Mouse (Mus musculus): ENCODE measurements around the gene Eif4e1b. TPM values are rescaled to one million over a fixed set of nuclear protein-coding genes. Genes with fewer than 3 reads are reported as not detected.
A peak's percentile ranks its signal among the peaks of the same experiment; 100 is the strongest.

Eif4e1b gene
- total RNA-seq, 2 experiments from 2014 or later, result not detected

DNA sequence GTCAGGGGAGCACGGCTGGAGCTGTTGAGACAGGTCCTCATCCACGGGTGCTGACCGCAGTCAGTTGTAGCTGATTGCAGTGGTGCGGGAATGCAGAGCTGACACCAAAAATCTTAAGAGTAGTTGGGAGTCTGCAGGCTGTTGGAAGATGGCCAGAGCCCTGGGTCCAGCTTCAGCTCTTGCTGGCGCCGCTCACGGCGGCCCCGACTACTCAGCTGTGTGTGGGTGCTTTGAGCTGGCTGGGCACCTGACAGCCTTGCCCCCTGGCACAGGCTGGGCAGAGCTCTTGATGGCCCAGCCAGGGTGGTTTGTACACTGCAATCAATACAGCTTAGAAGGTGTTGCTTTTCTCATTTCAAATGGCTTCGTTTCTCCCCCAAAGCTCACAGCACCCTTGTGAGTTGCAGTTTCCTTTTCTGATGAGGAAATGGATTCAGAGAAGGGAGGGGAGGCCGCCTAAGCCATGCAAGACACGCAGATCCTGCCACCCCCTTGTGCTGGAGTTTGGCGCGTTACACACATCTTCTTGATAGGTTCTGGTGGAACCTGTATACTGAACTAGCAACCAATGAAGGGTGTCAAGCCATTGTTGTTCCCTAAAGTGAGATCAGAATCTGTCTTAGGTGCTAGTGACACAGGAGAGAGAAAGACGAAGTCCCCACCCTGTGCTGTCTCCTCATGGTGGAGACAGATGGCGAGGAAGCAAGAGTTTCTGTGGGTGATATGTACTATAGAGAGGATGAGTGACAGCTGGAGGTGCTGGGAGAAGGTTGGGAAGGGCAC lies 14.3 kb downstream of the Eif4e1b start:
- DNase-seq (ENCODE audit: low spot score in 2 of 2), result no peak

DNA sequence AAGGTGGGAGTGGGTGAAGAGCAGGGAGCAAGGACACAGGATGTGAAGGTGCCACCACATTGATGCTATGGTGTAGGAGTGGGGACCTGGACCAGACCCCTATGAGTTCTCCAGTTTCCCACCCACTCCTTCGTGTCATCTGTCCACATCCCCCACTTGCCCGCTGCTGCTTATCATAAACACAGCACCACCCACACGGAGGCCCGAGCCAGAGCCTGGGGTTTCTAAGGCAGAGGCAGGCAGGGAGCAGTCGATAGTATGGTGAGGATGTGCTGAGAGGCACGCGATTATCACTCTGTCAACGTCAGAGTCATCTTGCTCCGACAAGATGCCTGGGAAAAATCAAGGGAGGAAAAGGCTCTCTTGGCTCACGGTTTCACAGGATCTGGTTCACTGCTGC lies 14.9 kb downstream of the Eif4e1b start:
- DNase-seq (ENCODE audit: low spot score in 2 of 2), result no peak

DNA sequence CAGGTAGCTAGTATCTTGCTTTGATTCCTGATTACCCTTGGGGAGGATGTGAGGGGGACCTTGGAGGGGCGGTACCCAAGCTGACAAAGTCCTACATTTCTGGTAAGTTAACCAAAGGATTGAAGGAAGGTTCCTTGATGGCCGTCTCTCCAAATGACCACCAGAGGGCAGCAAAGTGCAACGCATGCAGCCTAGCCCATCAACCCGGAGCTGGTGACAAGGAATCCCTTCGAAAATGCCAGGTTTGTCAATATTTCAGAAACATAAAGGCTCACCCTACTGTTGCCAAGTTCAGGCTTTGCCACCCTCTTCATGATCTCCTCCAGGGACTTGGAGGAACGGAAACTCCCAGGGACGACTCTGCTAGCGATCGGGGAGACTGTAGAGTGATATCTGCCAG lies 15.9 kb downstream of the Eif4e1b start:
- DNase-seq (ENCODE audit: low spot score in 2 of 2), result peak; percentile 56 to 69

DNA sequence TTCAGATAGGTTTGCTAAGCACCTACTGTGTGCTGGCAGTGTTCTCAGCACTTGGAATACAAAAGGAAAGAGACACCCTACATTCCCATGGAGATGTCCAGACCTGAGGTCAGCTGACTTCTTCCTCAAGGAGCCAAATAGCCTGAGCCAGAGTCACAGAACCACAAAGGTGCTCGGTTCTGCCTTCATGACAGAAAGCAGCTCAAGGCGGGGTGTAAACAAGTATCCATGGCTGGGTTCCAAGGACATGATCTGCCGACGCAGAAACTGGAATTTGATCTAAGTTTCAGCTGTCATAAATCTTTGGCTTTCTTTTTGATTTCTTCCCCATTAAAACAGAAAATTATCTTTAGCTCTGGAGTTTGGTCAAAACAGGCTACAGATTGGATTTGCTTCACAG lies 16.4 kb downstream of the Eif4e1b start:
- DNase-seq (ENCODE audit: low spot score in 2 of 2), result no peak

DNA sequence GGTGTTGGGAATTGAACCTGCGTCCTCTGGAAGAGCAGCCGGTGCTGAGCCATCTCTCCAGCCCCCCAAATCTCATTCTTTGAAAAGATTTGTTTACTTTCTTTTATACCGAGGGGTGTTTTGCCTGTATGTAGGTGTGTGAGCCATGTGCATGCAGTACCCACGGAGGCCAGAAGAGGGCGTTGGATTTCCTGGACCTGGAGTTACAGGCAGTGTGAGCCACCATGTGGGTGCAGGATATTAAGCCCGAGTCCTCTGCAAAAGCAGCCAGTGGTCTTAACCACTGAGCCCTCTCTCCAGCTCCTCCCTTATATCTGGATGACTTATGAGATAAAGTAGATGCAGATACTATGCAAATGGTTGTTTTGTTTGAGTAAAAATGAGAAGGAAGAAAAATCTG lies 19.2 kb downstream of the Eif4e1b start:
- DNase-seq (ENCODE audit: low spot score in 2 of 2), result no peak

DNA sequence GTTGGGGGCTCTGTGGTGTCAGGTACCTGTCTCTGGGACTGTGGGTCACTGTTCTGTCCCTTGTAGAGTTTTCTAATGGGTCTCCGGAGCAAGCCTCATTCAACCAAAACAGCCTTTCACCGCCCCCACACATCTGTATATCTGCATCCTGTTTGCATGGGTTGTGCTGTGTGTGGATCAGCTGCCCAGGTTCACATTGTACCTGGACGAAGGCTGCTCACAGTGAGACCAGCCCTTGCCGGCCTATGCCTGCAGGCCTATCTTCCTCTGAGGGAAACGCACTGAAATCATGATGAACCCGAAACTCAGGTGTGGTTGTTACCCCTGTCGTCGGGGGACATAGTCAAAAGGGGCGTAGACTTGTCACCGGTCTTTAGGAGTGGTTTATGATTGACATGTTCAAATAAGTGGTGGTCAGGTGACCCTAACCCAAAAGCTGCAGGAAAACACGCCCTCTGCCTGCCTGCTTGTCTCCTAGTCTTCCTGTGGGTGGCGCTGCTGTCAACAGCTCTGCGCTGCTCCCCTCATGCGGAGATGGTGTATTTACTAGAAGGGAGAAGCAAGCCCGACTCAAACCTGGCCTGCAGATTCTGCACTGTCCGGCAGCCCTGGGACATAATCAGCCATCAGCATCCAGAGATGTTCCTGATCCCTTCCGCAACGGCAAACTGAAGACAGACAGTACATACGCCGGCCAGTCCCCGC lies 21.5 kb downstream of the Eif4e1b start:
- DNase-seq (ENCODE audit: low spot score in 2 of 2), result no peak

DNA sequence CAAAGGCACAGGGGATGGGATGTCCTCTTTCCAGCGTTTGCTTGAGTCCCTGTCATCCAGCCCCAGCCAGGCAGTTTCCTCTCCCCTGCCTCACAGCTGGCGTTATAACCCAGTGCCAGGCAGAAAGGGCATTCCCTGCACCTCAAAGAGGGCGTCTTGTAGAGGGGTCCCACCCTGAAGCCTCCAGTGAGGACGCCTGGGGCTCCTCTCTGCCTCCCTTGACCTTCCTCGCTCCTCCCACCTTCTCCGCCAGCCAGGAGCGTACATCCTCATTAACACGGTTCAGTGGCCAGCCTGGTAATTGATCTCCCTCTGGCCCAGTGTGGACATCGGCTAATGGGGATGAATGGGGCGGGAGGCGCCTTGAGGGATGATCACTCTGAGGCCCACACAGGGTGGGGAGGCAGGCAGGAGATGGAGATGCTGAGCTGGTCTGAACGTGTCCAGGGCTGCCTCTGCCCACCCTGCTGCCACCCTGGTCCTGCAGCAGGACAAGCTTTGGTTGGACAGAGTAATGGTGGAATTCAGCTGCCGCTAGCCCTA lies 22.7 kb downstream of the Eif4e1b start:
- no peak for DNase-seq (ENCODE audit: low spot score in 2 of 2)

DNA sequence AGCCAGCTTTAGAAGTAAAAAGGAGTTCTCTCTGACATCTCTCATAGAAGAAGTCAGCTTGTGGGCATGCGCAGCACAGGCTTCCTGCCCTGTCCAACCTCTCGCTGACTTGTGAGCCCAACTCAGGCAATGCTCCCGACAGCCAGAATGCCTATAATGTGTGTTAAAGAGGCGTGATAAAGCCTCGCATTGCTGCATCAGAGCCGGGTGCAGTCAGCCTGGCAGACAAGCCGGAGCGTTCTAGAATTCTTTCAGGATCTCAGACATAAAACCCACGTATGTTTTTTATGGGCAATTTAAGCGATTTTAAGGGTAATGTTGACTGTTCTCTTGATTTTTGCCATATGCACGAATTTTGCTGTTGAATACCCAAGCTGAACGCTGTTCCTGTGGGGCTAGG lies 24.3 kb downstream of the Eif4e1b start:
- DNase-seq (ENCODE audit: low spot score in 2 of 2), result no peak

DNA sequence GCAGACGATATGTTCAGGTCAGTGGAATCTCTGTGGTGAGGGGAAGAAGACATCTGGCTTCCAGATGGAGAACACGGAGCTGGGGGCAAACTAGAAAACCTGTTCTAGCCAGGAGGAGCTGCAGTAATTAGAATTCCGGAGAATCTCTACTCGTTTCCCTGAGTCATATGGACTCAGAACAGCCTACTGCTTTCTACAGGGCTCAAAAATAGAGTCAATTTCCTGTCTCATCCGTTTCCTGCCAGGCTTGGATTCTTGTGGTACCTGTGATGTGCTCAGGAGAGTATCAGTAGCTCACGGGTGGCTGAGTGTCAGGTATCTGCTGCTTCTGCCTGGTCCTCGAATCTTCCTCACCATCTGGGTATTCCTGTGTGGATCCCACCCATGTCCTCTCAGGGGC lies 27.7 kb downstream of the Eif4e1b start:
- DNase-seq (ENCODE audit: low spot score in 2 of 2), result no peak

DNA sequence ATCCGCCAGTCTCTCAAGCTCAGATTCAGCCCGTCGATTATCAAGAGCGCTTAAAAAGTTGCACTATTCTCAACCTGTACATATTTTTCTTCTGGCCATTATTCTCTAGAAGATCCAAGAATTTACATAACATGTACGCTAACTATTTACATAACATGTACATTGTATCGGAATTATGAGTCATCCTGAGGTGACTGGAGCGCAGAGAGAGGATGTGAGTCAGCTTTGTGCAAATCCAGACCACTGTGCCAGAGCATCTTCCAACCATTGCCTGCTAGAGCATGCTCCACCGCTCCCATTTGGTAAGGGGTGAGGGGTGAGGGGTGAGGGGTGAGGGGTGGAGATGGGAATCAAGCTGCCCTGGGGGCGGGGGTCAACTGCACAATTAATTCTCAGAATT lies 29.6 kb downstream of the Eif4e1b start:
- no peak for DNase-seq (ENCODE audit: low spot score in 2 of 2)

DNA sequence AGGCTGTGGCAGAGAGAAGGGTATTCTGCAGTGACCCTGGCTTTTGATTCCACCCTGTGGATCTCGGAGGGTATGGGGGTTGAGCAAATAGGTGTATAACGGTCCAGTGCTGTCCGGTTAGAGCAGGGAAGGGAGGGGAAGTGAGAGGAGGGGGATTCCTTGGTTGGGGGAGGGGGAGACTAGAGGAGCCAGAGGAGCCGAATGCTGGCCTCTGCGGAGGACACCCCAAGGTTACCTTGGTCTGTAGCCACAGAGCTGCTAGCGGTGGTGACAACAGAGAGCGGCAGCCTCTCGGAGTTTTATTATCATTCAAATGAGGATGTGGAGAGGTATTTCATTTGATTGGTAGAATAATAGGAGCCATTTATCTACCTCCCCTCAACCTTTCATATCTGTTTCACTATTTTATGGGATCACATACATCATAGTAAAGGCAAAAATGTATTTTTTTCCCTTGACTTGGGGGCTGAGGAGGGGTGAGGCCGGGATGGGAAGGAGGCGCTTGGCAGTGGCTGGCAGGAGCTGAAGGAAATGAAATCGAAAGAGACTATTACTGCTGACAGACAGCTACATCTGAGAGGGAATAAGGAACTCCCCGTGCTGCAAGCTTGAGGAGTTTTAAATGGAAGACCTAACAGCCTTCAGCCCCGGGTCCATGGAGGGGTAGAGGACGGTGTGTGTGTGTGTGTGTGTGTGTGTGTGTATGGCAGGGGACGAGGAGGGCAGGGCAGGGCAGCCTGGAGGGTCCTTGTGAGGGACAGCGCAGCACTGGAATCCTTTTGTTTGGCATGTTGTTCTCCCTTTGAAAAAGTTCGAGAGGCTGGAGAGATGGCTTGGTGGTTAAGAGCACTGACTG lies 34.8 kb downstream of the Eif4e1b start:
- no peak for DNase-seq (ENCODE audit: low spot score in 2 of 2)

DNA sequence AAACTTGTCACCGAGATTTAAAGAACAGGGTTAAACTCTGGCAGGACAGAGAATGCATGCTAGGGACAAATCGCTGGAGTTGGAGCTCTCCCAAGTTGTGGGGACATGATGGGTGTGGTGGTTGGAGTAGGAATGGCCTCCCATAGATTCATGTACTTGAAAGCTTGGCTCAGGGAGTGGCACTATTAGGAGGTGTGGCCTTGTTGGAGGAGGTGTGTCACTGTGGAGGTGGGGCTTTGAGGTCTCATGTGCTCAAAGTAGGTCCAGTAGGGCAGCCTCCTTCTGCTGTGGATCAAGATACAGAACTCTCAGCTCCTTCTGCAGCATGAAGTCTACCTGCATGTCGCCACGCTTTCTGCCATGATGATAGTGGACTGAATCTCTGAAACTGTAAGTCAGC lies 37.3 kb downstream of the Eif4e1b start:
- DNase-seq (ENCODE audit: low spot score in 2 of 2), result no peak

DNA sequence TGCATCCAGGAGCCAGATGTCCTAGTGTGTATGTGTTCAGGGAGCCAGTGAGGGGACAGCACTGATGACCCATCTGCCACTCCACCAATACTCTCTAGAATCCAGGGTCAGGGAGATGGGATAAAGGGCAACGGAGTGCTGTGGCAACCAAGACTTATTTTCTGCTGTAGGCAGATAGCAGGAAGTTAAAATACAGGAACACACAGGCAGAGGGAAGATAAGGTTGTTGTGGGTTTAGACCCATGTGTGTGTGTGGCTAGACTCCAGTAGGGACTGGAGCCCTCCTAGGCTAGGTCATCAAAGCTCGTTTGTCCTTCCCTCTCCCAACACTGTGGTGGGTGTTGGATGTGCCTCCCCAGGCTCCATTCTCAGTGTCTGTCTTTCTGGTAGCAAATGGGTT lies 38.1 kb downstream of the Eif4e1b start:
- DNase-seq (ENCODE audit: low spot score in 2 of 2), result no peak

DNA sequence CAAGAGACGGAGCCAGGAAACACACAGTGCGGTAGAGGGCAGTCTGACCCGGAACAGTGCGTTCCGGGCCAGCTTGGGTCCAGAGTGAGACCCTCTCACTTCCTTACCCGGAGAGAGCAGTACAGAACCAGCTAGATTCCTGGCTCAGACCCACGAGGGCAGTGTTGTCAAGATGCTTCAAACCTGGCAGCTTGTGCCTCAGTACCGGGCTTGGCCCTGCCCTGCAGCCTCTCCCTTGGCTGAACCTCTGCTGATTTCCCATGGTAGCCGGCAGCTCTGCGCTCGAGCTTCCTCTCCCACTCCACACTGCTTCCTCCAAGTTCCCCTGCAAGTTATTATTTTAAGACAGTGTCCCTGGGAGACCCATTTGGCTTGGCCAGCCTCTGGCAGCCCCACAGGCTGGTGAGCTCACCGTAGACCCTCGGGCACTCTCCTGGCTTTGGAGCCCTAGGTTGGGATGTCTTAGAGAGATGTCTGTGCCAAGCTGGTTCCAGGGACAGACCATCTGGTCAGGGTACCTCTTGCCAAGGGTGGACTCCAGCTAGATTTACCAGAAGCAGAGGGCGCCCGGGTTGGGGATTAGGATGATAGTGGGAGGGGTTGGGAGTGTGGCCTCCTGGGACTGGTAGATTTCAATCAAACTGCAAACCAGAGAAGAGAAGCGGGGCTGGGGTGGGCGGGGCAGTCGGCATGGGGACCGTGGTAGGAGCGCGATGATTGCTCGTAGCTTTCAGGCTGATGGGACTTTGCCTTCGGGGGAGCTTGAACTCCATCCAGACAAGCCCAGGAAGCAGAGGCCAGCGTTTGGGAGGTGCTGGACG lies 40.5 kb downstream of the Eif4e1b start:
- peak in 1 of 2 experiments; percentile 46 for DNase-seq (ENCODE audit: low spot score in 2 of 2)

DNA sequence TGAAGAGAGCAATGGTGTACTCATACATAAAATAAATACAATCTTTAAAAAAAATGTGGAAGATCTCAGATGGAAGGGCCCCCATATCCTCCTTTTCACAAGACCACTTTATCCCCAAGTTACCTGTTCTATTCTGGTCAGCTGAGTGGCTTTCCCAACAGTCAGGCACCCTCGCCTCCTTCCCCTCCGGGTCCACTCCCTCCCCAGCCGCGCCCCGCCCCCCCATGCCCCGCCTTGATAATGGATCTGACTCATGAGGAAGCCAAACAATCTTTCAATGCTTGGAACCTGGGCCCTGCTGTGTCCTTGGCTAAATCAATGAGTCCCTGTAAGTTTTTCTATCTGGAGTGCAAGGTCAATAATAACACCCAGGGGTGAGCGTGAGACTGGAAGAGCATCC lies 44.2 kb downstream of the Eif4e1b start:
- no peak for DNase-seq (ENCODE audit: low spot score in 2 of 2)

DNA sequence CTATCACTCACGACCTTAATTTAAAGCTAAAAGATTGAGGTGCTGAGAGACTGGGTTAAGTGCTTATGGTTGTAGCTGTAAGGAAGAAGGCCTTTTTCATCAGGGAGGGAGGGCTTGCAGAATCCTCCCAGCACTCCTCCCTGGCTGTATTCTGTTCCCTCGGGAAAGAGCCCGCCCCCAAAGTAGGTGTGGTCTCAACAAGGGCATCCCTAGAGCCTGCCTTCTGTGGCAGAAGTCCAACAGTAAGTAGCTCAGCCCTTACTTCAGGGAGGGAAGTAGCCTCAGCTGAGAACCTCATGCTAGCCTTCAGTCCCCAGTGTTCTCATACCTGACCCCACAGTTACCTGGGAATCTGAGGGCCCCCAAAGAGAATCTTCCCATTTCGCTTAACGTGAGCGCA lies 44.7 kb downstream of the Eif4e1b start:
- DNase-seq (ENCODE audit: low spot score in 2 of 2), result no peak

DNA sequence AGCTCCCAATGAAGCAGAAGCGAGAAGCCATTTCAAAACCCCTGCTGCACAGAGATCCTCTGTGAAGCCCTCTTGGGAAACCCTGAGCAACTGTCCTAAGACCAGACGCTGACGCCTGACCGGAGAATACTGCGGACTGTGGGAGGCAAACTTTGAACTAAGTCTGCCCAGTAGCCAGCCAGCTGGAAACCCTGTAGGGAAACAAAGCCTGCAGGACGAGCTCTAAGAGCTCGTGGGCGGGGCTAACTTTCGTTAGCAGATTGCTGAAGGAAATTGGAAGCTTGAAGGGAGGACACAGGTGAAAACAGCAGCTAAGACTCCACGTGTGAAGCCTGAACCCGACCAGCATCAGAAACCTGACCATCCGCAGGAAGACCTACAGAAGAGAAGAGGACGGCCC lies 45.7 kb downstream of the Eif4e1b start:
- DNase-seq (ENCODE audit: low spot score in 2 of 2), result no peak

DNA sequence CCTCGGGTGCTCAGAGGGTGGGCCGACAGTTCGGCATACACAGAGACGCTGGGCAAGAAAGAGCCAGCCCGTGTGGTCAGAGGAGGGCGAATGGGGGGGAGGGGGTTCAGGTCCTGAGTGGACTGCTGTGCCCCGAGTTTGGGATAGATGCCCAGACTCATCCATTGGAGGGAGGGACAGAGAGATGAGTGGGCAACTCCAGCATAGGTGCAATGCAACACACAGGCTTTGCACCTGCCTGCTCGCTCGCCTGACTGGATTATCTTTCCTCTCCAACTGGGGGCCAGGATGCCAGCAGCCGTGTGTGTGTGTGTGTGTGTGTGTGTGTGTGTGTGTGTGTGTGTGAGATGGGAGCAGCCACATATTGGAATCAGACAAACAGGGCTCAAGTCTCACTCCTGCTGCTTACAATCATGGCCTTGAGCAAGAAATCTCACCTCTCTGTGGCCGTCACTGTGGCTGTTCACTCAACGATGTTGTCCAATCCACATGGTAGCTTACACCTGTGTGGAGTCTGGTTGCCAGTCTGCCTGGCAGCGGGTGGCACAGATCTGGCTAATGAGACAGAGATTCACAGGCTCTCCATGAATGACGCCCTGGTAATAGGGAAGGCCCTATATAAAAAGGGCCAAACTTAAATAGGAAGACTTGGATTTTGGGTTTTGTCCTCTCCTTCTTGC lies 52.7 kb downstream of the Eif4e1b start:
- no peak for DNase-seq (ENCODE audit: low spot score in 2 of 2)

DNA sequence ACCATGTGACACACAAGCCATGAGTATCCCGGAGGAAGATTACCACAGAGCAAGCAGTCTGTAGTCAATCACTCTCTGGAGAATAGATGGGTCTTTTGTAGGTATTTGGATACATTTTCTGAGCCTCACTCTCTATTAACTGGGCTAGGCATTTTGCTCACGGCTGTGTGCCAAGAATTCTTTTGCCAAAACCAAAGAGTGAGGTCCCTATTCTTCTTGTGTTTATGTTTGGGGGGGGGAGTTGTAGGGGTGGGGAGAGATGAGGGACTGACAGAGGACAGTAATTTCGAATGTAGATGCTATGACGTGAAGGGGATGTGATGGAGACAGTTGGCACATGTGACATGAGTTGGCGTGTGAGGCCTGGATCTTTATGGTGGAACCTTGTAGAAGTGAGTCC lies 53.3 kb downstream of the Eif4e1b start:
- no peak for DNase-seq (ENCODE audit: low spot score in 2 of 2)

DNA sequence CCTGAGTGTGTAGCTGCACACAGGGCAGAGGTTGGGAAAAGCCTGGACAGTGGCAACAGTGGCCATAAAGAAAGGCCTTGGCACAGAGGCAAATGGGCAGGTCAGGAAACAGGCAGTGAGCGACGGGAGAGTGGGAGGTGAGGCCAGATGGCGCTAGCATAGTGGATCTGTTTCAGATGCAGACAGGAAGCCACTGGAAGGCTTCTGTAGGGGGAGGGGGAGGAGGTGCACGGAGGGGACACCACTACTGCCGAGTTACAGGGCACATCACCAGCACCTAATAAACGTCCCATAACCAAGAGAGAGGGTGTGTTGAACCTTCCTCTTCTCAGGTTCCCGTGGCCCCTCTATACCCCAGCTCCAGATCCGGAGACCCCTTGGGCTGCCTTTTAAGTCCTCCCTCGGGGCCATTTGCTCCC lies 53.7 kb downstream of the Eif4e1b start:
- no peak for DNase-seq (ENCODE audit: low spot score in 2 of 2)

Data from gastrocnemius, postnatal 4 days (tissue).